Mouse (Mus musculus) heart, embryonic 14.5 days (tissue): ENCODE results near the gene Dlst. TPM values are rescaled to one million over a fixed set of nuclear protein-coding genes. Genes with fewer than 3 reads are reported as not detected.

Experiments
- ATAC-seq: fragments of 200-750 bp; cut with Nextera tagmentation; 2 replicates; pipeline ENCODE4 v1.8.0; 2017; ENCODE audit warnings: low read depth, moderate TSS enrichment; ENCODE audit not compliant: insufficient number of reproducible peaks, insufficient read depth, low FRiP score
- H3K27ac ChIP-seq, 2 experiments: fragments of 200-500 bp in 1 of 2; fragments of 300-500 bp in 1 of 2; sonication (generic) in 1 of 2; replicated peaks in 1 of 2; 2 replicates each; pipeline ENCODE4 v1.5.1; 2012 to 2014; ENCODE audit warnings: low read depth in 2 of 2, low read length in 2 of 2, control low read depth in 1 of 2, mild to moderate bottlenecking in 1 of 2, mixed read lengths in 1 of 2; ENCODE audit not compliant: control insufficient read depth in 1 of 2, insufficient read depth in 1 of 2
- H3K27me3 ChIP-seq: fragments of 300-500 bp; sonication (generic); 2 replicates; pipeline ENCODE4 v1.6.1; 2014; ENCODE audit warnings: mild to moderate bottlenecking, low read length, control low read depth; ENCODE audit not compliant: control insufficient read depth, insufficient read depth
- H3K36me3 ChIP-seq: fragments of 300-500 bp; sonication (generic); 2 replicates; pipeline ENCODE4 v1.6.1; 2014; ENCODE audit warnings: mild to moderate bottlenecking, control low read depth, low read length, mixed read lengths; ENCODE audit not compliant: control insufficient read depth, insufficient read depth
- H3K4me1 ChIP-seq, 2 experiments: fragments of 200-500 bp in 1 of 2; fragments of 300-500 bp in 1 of 2; sonication (generic) in 1 of 2; 2 replicates each; pipeline ENCODE4 v1.6.1; 2012 to 2014; ENCODE audit warnings: low read length in 2 of 2, control low read depth in 1 of 2, mixed read lengths in 1 of 2; ENCODE audit not compliant: control insufficient read depth in 2 of 2, insufficient read depth in 2 of 2
- H3K4me2 ChIP-seq: fragments of 300-500 bp; sonication (generic); 2 replicates; pipeline ENCODE4 v1.6.1; 2014; ENCODE audit warnings: mild to moderate bottlenecking, low read length
- H3K4me3 ChIP-seq, 2 experiments: fragments of 200-500 bp in 1 of 2; fragments of 300-500 bp in 1 of 2; sonication (generic) in 1 of 2; 2 replicates each; pipeline ENCODE4 v1.5.1; 2012 to 2014; ENCODE audit warnings: low read length in 2 of 2, mild to moderate bottlenecking in 2 of 2, control low read depth in 1 of 2, low read depth in 1 of 2, moderate library complexity in 1 of 2; ENCODE audit not compliant: control insufficient read depth in 1 of 2, insufficient read depth in 1 of 2
- H3K9ac ChIP-seq: fragments of 300-500 bp; sonication (generic); 2 replicates; pipeline ENCODE4 v1.6.1; 2014; ENCODE audit warnings: mild to moderate bottlenecking, low read length
- H3K9me3 ChIP-seq: fragments of 300-500 bp; sonication (generic); 2 replicates; pipeline ENCODE4 v1.6.1; 2016; ENCODE audit warnings: low read length, control low read depth; ENCODE audit not compliant: control insufficient read depth
- WGBS: fragments of 180-500 bp; shearing (Covaris S2); extraction: QIAGEN DNeasy Blood & Tissue Kit; methylation state at CpG from one replicate; pipeline ENCODE4 v1.1.7; 2014; 5-methylcytosine and 5-hydroxymethylcytosine counted together
- polyA plus RNA-seq: library from polyadenylated mRNA; unstranded; fragments of >200 nt; fragmentation: Nextera tagmentation; extraction: Ambion mirVana; gene quantifications from 2 replicates; pipeline ENCODE4 v1.2.1, GENCODE M21; 2014

The Dlst gene
- polyA plus RNA-seq, 1 experiment from 2014 or later = 197 TPM

DNA sequence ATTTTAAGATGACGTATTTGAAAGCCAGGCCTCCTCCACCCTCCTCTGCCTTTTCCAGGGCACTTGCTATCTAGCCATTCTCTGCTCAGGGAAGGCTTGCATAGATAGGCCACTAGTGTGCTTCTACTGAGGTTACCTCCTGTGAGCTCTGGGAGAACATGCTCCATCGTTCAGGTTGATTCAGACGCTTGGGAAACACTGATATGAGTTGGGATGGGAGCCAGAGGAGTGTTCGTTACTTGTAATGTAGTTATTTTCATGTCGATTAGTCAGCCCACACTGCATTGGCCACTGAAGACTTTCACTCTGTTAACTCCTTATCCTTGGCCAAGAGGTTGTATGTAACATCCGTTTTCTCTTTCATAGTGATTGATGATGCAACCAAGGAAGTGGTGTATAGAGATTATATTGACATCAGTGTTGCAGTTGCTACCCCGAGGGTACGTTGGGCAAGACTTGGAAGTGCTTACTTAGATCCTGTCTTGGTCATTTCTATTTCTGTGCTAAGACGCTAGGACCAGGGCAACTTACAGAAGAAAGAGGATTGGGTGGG is 18.9 kb downstream of the Dlst start:
- ATAC-seq = no peak
- Histone ChIP-seq H3K36me3 (peaks cover 96% of the 10 kb centered on the region), H3K9me3 (no peaks in the 10 kb centered on the region), H3K4me2 (no peak overlapping the region), H3K27me3 (no peaks in the 10 kb centered on the region), H3K27ac (no peak overlapping the region), H3K4me1 (no peaks in the 10 kb centered on the region), H3K9ac (no peak overlapping the region), H3K4me3 (no peak overlapping the region)
- WGBS = 75% methylated on average over 9 of the region's 9 CpGs

DNA sequence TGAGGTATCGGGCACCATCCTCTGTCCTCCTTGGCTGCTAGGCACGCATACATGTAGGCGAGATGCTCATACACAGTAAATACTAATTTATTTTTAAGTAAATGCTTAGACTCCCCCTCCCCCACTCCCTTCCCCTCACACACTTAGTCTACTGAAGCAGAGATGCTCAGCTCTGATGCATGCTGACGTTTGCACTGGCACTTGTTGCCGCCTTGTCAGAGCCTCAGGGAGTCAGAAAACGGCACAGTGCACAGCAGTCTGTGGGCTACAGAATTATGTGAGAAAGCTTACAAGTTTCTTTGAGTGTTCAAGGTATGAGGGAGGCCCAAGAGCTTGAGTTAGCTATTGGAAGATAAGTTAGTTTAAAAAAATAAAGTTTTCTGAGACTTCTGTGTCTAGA is 20.7 kb downstream of the Dlst start:
- WGBS = 85% methylated on average over 6 of the region's 6 CpGs
- no peak for ATAC-seq

DNA sequence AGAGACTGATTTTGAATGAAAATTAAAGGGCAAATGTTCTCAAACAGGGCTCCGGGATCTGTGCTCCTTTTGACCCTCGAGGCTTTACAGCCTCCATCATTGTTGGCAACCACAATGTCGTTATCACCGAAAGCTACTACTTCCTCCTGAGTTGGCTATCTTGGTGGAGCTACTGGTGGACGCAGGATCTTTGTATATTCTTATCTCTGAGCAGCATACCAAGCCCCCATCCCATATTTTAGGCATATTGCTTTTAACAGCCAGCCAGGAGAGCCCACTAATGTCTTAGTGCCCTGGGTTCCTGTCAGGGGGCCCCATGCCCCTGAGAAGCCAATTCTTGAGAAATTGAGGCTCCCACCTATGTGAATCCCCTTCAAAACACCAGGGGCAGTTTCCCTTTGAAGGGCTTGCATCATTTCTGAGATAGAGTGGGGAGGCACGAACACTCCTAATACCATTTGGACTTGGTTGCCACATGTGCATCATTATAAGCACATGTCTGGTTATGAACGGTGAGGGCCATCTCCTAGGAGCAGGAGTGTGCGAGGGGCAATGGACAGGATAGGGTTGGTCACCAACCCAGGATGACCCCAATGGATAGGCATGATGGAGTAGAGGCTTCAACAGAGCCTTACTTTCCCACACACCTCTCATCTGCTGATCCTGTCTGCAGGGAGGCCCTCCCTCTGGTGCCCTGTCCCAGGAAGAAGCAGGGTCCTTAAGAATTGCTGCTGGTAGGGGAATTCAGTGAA is 23.6 kb downstream of the Dlst start:
- H3K36me3 ChIP-seq = peaks cover 63% of the 10 kb centered on the region
- no peak overlapping the region for H3K4me2 ChIP-seq
- H3K27me3 ChIP-seq = no peaks in the 10 kb centered on the region
- H3K9ac ChIP-seq = no peak overlapping the region
- peaks cover 3 to 9% of the 10 kb centered on the region in 2 experiments; a peak in 3 of 4 replicates for H3K4me1 ChIP-seq
- ATAC-seq = no peak
- WGBS = 75% methylated on average over 8 of the region's 8 CpGs
- H3K9me3 ChIP-seq = no peaks in the 10 kb centered on the region
- no peak overlapping the region for H3K4me3 ChIP-seq
- no peak overlapping the region for H3K27ac ChIP-seq

More for the DNA sequence above, 20.7 kb downstream of the Dlst start:
- Histone ChIP-seq H3K27me3 (no peaks in the 10 kb centered on the region), H3K9me3 (no peaks in the 10 kb centered on the region), H3K9ac (no peak overlapping the region), H3K4me1 (peaks cover 3 to 7% of the 10 kb centered on the region in 2 experiments; a peak in 3 of 4 replicates), H3K4me2 (no peak overlapping the region), H3K27ac (no peak overlapping the region), H3K4me3 (no peak overlapping the region), H3K36me3 (peaks cover 90% of the 10 kb centered on the region)

DNA sequence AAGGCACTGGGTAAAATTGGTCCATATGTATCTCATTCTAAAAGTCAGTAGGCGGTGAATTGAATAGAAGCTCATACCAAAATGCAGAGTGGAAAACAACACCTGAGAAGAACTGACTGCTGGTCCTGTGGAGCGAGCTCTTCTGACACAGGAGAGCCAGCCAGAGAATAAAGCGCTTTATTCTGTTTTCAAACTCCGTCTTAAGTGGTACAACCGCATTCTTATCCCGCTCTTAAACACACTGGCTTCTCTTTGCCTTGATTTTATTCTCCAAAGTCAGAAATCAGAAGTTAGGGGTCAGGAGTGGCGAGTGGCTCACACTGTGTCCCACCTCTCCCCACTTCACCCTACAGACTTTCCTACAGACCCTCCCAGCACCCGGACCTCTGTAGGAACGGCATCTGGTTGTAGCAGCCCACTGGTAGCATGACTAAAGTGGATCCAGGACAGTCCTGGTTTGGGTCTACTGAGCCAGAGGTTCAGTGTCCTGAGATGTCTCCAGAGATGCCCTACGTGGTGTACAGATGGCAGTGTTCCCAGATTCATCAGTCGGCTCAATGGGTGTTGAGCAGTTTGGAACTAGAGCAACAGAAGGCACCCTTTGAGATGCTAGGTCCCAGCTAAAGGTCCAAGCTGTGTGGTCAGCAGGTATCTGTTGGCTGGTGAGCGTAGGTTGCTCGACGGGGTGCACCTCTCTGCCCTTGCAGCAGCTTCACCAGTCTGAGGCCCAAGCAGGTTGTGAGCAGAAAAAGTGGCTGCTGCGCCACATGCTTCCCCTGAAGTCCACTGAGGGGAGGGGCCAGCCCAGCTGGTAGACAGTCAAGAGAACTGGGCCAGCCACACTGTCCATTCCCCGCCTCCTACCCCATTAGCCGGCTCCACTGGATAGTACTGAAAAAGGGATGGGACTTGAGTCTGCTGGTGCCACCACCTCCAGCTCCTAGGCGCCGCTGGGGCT is 25.2 kb downstream of the Dlst start:
- Histone ChIP-seq H3K27ac (no peak overlapping the region), H3K36me3 (peaks cover 48% of the 10 kb centered on the region), H3K4me2 (no peak overlapping the region), H3K27me3 (peaks cover 8% of the 10 kb centered on the region; the same call in 1 of the 2 replicates), H3K9ac (no peak overlapping the region), H3K9me3 (no peaks in the 10 kb centered on the region), H3K4me3 (no peak overlapping the region), H3K4me1 (peaks cover 3 to 9% of the 10 kb centered on the region in 2 experiments; a peak in 3 of 4 replicates)
- no peak for ATAC-seq
- WGBS = 65% methylated on average over 19 of the region's 19 CpGs

DNA sequence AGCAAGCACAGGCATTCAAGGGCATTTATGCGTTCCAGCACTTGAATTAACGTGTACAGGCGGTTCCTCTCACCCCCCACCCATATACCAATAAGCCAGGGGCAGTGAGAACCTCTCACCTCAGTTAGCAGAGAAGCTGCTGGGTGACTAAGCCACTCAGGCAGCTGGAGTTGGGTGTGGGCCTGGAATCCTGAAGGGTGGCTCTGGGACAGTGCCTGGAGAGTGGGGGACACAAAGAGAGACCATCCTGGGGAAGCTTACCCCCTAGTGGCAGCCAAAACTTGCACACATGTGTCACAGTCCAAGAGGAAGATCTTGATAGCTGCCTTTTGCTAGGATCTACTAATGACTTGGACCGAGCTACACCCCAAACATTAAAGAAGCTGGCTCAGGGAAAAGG is 26.0 kb downstream of the Dlst start:
- Histone ChIP-seq H3K4me1 (peaks cover 3 to 9% of the 10 kb centered on the region in 2 experiments; a peak in 3 of 4 replicates), H3K36me3 (peaks cover 39% of the 10 kb centered on the region), H3K4me3 (no peak overlapping the region), H3K4me2 (no peak overlapping the region), H3K27me3 (peaks cover 8% of the 10 kb centered on the region; the same call in 1 of the 2 replicates), H3K9ac (no peak overlapping the region), H3K27ac (no peak overlapping the region), H3K9me3 (no peaks in the 10 kb centered on the region)
- no peak for ATAC-seq
- 73% methylated on average over 4 of the region's 4 CpGs for WGBS

DNA sequence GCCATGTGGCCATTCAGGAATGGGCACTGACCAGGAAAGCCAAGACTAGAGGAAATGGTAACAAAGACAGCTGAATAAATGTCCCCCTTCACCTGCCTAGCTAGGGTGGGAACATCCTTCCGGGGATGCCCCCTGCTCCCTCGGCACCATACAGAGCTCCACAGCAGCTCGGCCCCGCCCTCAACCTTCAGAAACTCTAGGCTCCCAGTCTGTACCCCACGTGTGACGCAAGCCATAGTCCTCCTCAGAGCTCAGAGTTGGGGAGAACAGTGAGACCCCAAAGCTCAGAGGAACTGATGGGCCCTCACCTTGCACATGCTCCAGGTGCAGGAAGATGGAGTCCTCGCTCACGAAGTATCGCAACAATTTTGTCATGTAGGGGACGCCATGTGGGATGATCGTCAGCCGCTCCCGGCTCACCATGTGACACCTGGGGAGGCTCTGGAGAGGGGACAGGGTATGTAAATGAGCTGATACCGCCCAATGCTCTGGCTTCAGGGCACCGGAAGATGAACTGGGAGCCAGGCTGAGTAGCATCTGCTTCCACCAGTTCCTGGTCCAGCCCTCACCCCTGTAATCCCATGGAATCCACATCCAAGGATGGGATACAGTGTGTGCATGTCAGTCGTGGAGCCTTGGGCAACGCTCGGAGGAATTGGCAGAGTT is 29.5 kb downstream of the Dlst start:
- no peak overlapping the region for H3K9ac ChIP-seq
- peaks cover 3 to 9% of the 10 kb centered on the region in 2 experiments; a peak in 3 of 4 replicates for H3K4me1 ChIP-seq
- no peak for ATAC-seq
- peaks cover 8% of the 10 kb centered on the region; the same call in 1 of the 2 replicates for H3K27me3 ChIP-seq
- H3K4me3 ChIP-seq = no peak overlapping the region
- WGBS = 32% methylated on average over 18 of the region's 18 CpGs
- H3K9me3 ChIP-seq = no peaks in the 10 kb centered on the region
- peak overlapping the region; percentile 31 for H3K4me2 ChIP-seq
- no peak overlapping the region for H3K27ac ChIP-seq
- peaks cover 6% of the 10 kb centered on the region for H3K36me3 ChIP-seq

DNA sequence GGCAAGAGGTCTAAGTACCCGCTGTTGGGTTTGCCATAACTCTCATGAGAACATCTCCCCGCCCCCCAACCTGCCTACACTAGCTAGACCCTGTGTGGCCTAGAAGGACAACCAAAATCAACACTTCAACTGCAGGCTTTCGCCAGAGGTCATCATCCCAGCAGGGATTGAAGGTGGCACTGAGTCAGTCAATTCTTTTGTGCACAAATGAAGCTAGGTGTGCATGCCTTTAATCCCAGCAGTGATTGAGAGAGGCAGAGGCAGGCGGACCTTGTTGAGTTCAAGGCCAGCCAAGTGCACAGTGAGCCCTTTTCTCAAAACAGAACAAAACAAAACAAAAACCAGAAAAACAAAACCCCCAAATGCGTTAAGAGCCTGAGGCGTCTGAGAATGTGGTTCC is 30.5 kb downstream of the Dlst start:
- H3K27me3 ChIP-seq = peaks cover 8% of the 10 kb centered on the region; the same call in 1 of the 2 replicates
- H3K9ac ChIP-seq = no peak overlapping the region
- ATAC-seq = no peak
- 76% methylated on average over 6 of the region's 6 CpGs for WGBS
- no peak overlapping the region for H3K4me3 ChIP-seq
- H3K9me3 ChIP-seq = no peaks in the 10 kb centered on the region
- H3K36me3 ChIP-seq = no peaks in the 10 kb centered on the region
- no peak overlapping the region for H3K27ac ChIP-seq
- H3K4me2 ChIP-seq = no peak overlapping the region
- peaks cover under 1 to 10% of the 10 kb centered on the region in 2 experiments; a peak in 3 of 4 replicates for H3K4me1 ChIP-seq
